Mouse (Mus musculus): ENCODE measurements around the gene Epn1. TPM values are rescaled to one million over a fixed set of nuclear protein-coding genes. Genes with fewer than 3 reads are reported as not detected.

Gene Epn1
- 53.8 and 57.3 TPM in 2 replicates for polyA plus RNA-seq (2016; fragmentation: Nextera tagmentation; extraction: Ambion mirVana)

- H3K4me1 ChIP-seq = peaks cover 19% of the 10 kb centered on the region
- peaks cover 66% of the 10 kb centered on the region for H3K36me3 ChIP-seq
- no peaks in the 10 kb centered on the region for H3K9me3 ChIP-seq
- peak within 1 kb of the TSS; percentile 98 for H3K27ac ChIP-seq
- under 1% methylated on average over 81 of the region's 81 CpGs for WGBS
- H3K27me3 ChIP-seq (ENCODE audit: insufficient read depth, poor library complexity, severe bottlenecking) = no peaks in the 10 kb centered on the region
- H3K4me3 ChIP-seq = peak within 1 kb of the TSS; percentile 98
- peak; percentile 97 for DNase-seq (ENCODE audit: low spot score)
Observed at GRCm38 (mm10) chr7:5080010-5080751, at the start of gene Epn1. Epn1 (plus strand) TSS chr7:5080235.

- Histone ChIP-seq H3K4me1 (no peaks in the 10 kb centered on the region), H3K4me3 (0 out of 2 replicates have a peak overlapping the region, but pooled peaks have one; percentile 22), H3K9me3 (peaks cover 33% of the 10 kb centered on the region), H3K36me3 (peaks cover 96% of the 10 kb centered on the region), H3K27me3 (ENCODE audit: insufficient read depth, poor library complexity, severe bottlenecking) (no peaks in the 10 kb centered on the region), H3K27ac (no peak overlapping the region)
- WGBS = 77% methylated on average over 63 of the region's 63 CpGs
- no peak for DNase-seq (ENCODE audit: low spot score)
Observed at GRCm38 (mm10) chr7:5030554-5031275, 49.3 kb upstream of the Epn1 start.

- H3K36me3 ChIP-seq = peaks cover 96% of the 10 kb centered on the region
- H3K4me1 ChIP-seq = no peaks in the 10 kb centered on the region
- no peaks in the 10 kb centered on the region for H3K27me3 ChIP-seq (ENCODE audit: insufficient read depth, poor library complexity, severe bottlenecking)
- 0 out of 2 replicates have a peak overlapping the region, but pooled peaks have one; percentile 9 for H3K4me3 ChIP-seq
- 74% methylated on average over 46 of the region's 46 CpGs for WGBS
- H3K9me3 ChIP-seq = peaks cover 33% of the 10 kb centered on the region
- H3K27ac ChIP-seq = no peak overlapping the region
- no peak for DNase-seq (ENCODE audit: low spot score)
Observed at GRCm38 (mm10) chr7:5031496-5031895, 48.5 kb upstream of the Epn1 start.

GRCm38 (mm10) chr7:5033818-5034217 is 46.2 kb upstream of the Epn1 start, which contains the start of gene 4632433K11Rik:
4632433K11Rik (plus strand) TSS chr7:5034118.
- Histone ChIP-seq H3K4me3 (no peak within 1 kb of the TSS), H3K9me3 (peaks cover 33% of the 10 kb centered on the region), H3K36me3 (peaks cover 79% of the 10 kb centered on the region), H3K4me1 (peaks cover 8% of the 10 kb centered on the region; the same call in 1 of the 2 replicates), H3K27ac (no peak within 1 kb of the TSS), H3K27me3 (ENCODE audit: insufficient read depth, poor library complexity, severe bottlenecking) (no peaks in the 10 kb centered on the region)
- no peak for DNase-seq (ENCODE audit: low spot score)
- WGBS = 88% methylated on average over 3 of the region's 3 CpGs

- WGBS = 93% methylated on average over 17 of the region's 17 CpGs
- H3K4me1 ChIP-seq = peaks cover 13% of the 10 kb centered on the region; the same call in 1 of the 2 replicates
- DNase-seq (ENCODE audit: low spot score) = no peak
- peaks cover 18% of the 10 kb centered on the region for H3K9me3 ChIP-seq
- H3K27ac ChIP-seq = no peak overlapping the region
- H3K27me3 ChIP-seq (ENCODE audit: insufficient read depth, poor library complexity, severe bottlenecking) = no peaks in the 10 kb centered on the region
- H3K36me3 ChIP-seq = peaks cover 64% of the 10 kb centered on the region
- H3K4me3 ChIP-seq = no peak overlapping the region
Observed at GRCm38 (mm10) chr7:5035628-5036027, 44.4 kb upstream of the Epn1 start.

GRCm38 (mm10) chr7:5036136-5036535 is 43.9 kb upstream of the Epn1 start:
- Histone ChIP-seq H3K36me3 (peaks cover 59% of the 10 kb centered on the region), H3K27me3 (ENCODE audit: insufficient read depth, poor library complexity, severe bottlenecking) (no peaks in the 10 kb centered on the region), H3K4me3 (no peak overlapping the region), H3K9me3 (peaks cover 13% of the 10 kb centered on the region), H3K27ac (no peak overlapping the region), H3K4me1 (peaks cover 13% of the 10 kb centered on the region; the same call in 1 of the 2 replicates)
- DNase-seq (ENCODE audit: low spot score) = no peak
- WGBS = 86% methylated on average over 9 of the region's 9 CpGs

- Histone ChIP-seq H3K4me1 (peaks cover 13% of the 10 kb centered on the region; the same call in 1 of the 2 replicates), H3K27me3 (ENCODE audit: insufficient read depth, poor library complexity, severe bottlenecking) (no peaks in the 10 kb centered on the region), H3K9me3 (peaks cover 4% of the 10 kb centered on the region), H3K36me3 (peaks cover 54% of the 10 kb centered on the region), H3K4me3 (0 out of 2 replicates have a peak overlapping the region, but pooled peaks have one; percentile 87), H3K27ac (no peak overlapping the region)
- no peak for DNase-seq (ENCODE audit: low spot score)
- WGBS = 86% methylated on average over 7 of the region's 7 CpGs
Observed at GRCm38 (mm10) chr7:5037026-5037425, 43.0 kb upstream of the Epn1 start.

- WGBS = 81% methylated on average over 8 of the region's 8 CpGs
- Histone ChIP-seq H3K9me3 (0 out of 2 replicates have a peak, but pooled peaks cover under 1% of the 10 kb centered on the region), H3K27ac (peak overlapping the region; percentile 99; the same call in 1 of the 2 replicates), H3K27me3 (ENCODE audit: insufficient read depth, poor library complexity, severe bottlenecking) (no peaks in the 10 kb centered on the region), H3K4me1 (peaks cover 13% of the 10 kb centered on the region; the same call in 1 of the 2 replicates), H3K36me3 (peaks cover 50% of the 10 kb centered on the region), H3K4me3 (peak overlapping the region; percentile 87)
- DNase-seq (ENCODE audit: low spot score) = no peak
Observed at GRCm38 (mm10) chr7:5037467-5037866, 42.6 kb upstream of the Epn1 start.

- H3K36me3 ChIP-seq = peaks cover 42% of the 10 kb centered on the region
- no peaks in the 10 kb centered on the region for H3K27me3 ChIP-seq (ENCODE audit: insufficient read depth, poor library complexity, severe bottlenecking)
- peak within 1 kb of the TSS; percentile 99 for H3K27ac ChIP-seq
- peaks cover 13% of the 10 kb centered on the region; the same call in 1 of the 2 replicates for H3K4me1 ChIP-seq
- H3K4me3 ChIP-seq = peak within 1 kb of the TSS; percentile 87
- no peaks in the 10 kb centered on the region for H3K9me3 ChIP-seq
- peak; percentile 96 for DNase-seq (ENCODE audit: low spot score)
- under 1% methylated on average over 48 of the region's 48 CpGs for WGBS
Observed at GRCm38 (mm10) chr7:5038109-5038732, 41.8 kb upstream of the Epn1 start, which contains the start of gene Zfp784. Zfp784 (minus strand) TSS chr7:5038446.

GRCm38 (mm10) chr7:5038940-5039339 is 41.1 kb upstream of the Epn1 start:
- Histone ChIP-seq H3K4me1 (peaks cover 13% of the 10 kb centered on the region; the same call in 1 of the 2 replicates), H3K27ac (peak overlapping the region; percentile 99), H3K9me3 (no peaks in the 10 kb centered on the region), H3K36me3 (peaks cover 35% of the 10 kb centered on the region), H3K27me3 (ENCODE audit: insufficient read depth, poor library complexity, severe bottlenecking) (no peaks in the 10 kb centered on the region), H3K4me3 (peak overlapping the region; percentile 87)
- no peak for DNase-seq (ENCODE audit: low spot score)
- 35% methylated on average over 5 of the region's 5 CpGs for WGBS

GRCm38 (mm10) chr7:5044981-5045380 is 35.1 kb upstream of the Epn1 start:
- no peak for DNase-seq (ENCODE audit: low spot score)
- H3K4me3 ChIP-seq = no peak overlapping the region
- no peaks in the 10 kb centered on the region for H3K9me3 ChIP-seq
- no peak overlapping the region for H3K27ac ChIP-seq
- peaks cover 7% of the 10 kb centered on the region; the same call in 1 of the 2 replicates for H3K36me3 ChIP-seq
- no peaks in the 10 kb centered on the region for H3K4me1 ChIP-seq
- no peaks in the 10 kb centered on the region for H3K27me3 ChIP-seq (ENCODE audit: insufficient read depth, poor library complexity, severe bottlenecking)
- WGBS = 67% methylated on average over 2 of the region's 2 CpGs

- Histone ChIP-seq H3K9me3 (no peaks in the 10 kb centered on the region), H3K36me3 (peaks cover 4% of the 10 kb centered on the region; the same call in 1 of the 2 replicates), H3K4me1 (0 out of 2 replicates have a peak, but pooled peaks cover 8% of the 10 kb centered on the region), H3K27me3 (ENCODE audit: insufficient read depth, poor library complexity, severe bottlenecking) (no peaks in the 10 kb centered on the region), H3K4me3 (no peak overlapping the region), H3K27ac (no peak overlapping the region)
- WGBS = 68% methylated on average over 2 of the region's 2 CpGs
- DNase-seq (ENCODE audit: low spot score) = no peak
Observed at GRCm38 (mm10) chr7:5046112-5046511, 33.9 kb upstream of the Epn1 start.

All from heart, embryonic 10.5 days (tissue).